Mouse (Mus musculus) stomach, embryonic 15.5 days (tissue): Measurements from ENCODE around the gene Arhgef25. TPM values are rescaled to one million over a fixed set of nuclear protein-coding genes. Genes with fewer than 3 reads are reported as not detected.

ENCODE experiments used
- ATAC-seq: fragments of 200-750 bp; cut with Nextera tagmentation; 2 replicates; pipeline ENCODE4 v1.8.0; 2017; ENCODE audit warnings: low read depth, moderate number of reproducible peaks, moderate TSS enrichment; ENCODE audit not compliant: insufficient read depth, low FRiP score
- H3K27ac ChIP-seq: fragments of 300-500 bp; sonication (generic); 2 replicates; pipeline ENCODE4 v1.5.1; 2015; ENCODE audit warnings: mild to moderate bottlenecking, inconsistent platforms
- H3K27me3 ChIP-seq: fragments of 300-500 bp; sonication (generic); replicated peaks from 2 replicates; pipeline ENCODE4 v1.6.1; 2015; ENCODE audit warnings: inconsistent platforms
- H3K36me3 ChIP-seq: fragments of 300-500 bp; sonication (generic); 2 replicates; pipeline ENCODE4 v1.6.1; 2015; ENCODE audit warnings: inconsistent platforms
- H3K4me1 ChIP-seq: fragments of 300-500 bp; sonication (generic); 2 replicates; pipeline ENCODE4 v1.6.1; 2015; ENCODE audit warnings: inconsistent platforms
- H3K4me2 ChIP-seq: fragments of 300-500 bp; sonication (generic); 2 replicates; pipeline ENCODE4 v1.6.1; 2015; ENCODE audit warnings: mild to moderate bottlenecking, inconsistent platforms
- H3K4me3 ChIP-seq: fragments of 300-500 bp; sonication (generic); replicated peaks from 2 replicates; pipeline ENCODE4 v1.5.1; 2015; ENCODE audit warnings: inconsistent platforms
- H3K9ac ChIP-seq: fragments of 300-500 bp; sonication (generic); 2 replicates; pipeline ENCODE4 v1.6.1; 2015; ENCODE audit warnings: inconsistent platforms
- H3K9me3 ChIP-seq: fragments of 300-500 bp; sonication (generic); 2 replicates; pipeline ENCODE4 v1.6.1; 2016; ENCODE audit warnings: inconsistent platforms
- WGBS: fragments of 180-500 bp; shearing (Covaris S2); methylation state at CpG from one replicate; pipeline ENCODE4 v1.1.7; 2015; 5-methylcytosine and 5-hydroxymethylcytosine counted together
- polyA plus RNA-seq: library from polyadenylated mRNA; unstranded; fragments of >200 nt; fragmentation: Nextera tagmentation; extraction: Ambion mirVana; gene quantifications from 2 replicates; pipeline ENCODE4 v1.2.1, GENCODE M21; 2015

Arhgef25 gene
- polyA plus RNA-seq, 1 experiment from 2014 or later, result 65.9 TPM

DNA sequence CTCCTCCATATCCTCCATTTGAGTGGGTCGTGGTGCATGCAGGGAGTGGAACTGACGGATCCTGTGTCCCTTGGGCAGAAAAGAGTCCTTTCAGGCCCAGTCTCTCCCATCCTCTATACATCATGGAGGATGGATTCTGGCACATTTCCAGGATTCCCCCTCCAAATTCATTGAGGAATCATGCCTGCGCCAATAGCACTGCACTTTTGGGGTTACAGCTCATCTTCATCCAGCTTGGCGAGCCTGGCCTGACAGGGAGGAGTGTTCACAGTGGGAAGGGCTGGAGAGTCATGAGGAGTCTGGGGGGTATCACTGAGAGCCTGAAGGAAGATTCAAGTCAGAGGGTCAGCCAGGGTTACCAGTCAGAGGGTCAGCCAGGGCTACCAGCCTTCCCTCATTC lies 7.3 kb downstream of the Arhgef25 start:
- Histone ChIP-seq H3K9ac (no peak overlapping the region), H3K27ac (no peak overlapping the region), H3K27me3 (peaks cover 48% of the 10 kb centered on the region), H3K9me3 (no peaks in the 10 kb centered on the region), H3K4me1 (peaks cover 29% of the 10 kb centered on the region), H3K36me3 (peaks cover 17% of the 10 kb centered on the region; the same call in 1 of the 2 replicates), H3K4me3 (no peak overlapping the region), H3K4me2 (no peak overlapping the region)
- no peak for ATAC-seq
- 88% methylated on average over 4 of the region's 4 CpGs for WGBS

DNA sequence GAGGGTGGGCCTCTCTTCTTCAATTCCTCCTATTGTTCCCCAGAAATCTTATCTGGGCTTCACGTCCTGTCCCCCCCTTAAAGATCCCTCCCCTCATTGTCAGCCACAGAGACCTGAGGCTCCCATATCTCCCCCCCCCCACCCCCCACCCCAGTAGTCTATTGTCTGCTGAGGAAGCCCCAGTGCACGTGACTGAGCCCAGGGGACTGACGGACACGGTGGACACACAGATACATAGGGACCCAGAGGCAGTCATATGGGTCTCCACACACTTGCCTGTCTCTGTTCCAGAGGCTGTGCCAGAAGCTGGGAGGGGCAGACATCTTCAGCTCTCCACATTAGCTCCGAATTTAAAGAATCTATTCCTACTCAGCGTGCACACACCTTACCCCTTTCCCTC lies 8.3 kb downstream of the Arhgef25 start:
- no peak for ATAC-seq
- Histone ChIP-seq H3K4me1 (peaks cover 35% of the 10 kb centered on the region), H3K27ac (no peak overlapping the region), H3K4me3 (no peak overlapping the region), H3K36me3 (peaks cover 10% of the 10 kb centered on the region; the same call in 1 of the 2 replicates), H3K4me2 (no peak overlapping the region), H3K9me3 (no peaks in the 10 kb centered on the region), H3K27me3 (peaks cover 53% of the 10 kb centered on the region), H3K9ac (no peak overlapping the region)
- WGBS, result 70% methylated on average over 6 of the region's 6 CpGs

DNA sequence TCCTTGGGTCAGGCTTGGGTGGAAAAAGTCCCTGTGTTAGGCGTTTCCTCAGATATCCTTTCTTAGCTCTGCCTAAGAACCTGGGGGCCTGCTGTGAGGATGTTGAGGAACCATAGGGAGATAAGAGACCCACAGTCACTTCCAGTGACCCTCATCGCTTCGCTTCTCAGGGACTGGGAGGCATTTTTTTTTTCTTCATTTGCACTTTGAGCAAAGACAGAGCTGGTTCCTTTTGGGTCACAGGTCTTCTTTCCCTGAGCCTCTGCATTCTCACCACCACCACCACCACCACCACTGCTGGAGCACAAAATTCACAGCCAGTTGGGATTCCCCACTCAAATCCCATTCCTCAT lies 9.2 kb downstream of the Arhgef25 start:
- H3K4me1 ChIP-seq, result peaks cover 35% of the 10 kb centered on the region
- H3K4me2 ChIP-seq, result peak overlapping the region; percentile 38; the same call in 1 of the 2 replicates
- no peak for ATAC-seq
- H3K9ac ChIP-seq, result no peak overlapping the region
- no peaks in the 10 kb centered on the region for H3K9me3 ChIP-seq
- WGBS, result 34% methylated on average over 3 of the region's 3 CpGs
- H3K27ac ChIP-seq, result no peak overlapping the region
- H3K27me3 ChIP-seq, result peaks cover 62% of the 10 kb centered on the region
- H3K36me3 ChIP-seq, result peaks cover 4% of the 10 kb centered on the region; the same call in 1 of the 2 replicates
- no peak overlapping the region; the same call in 1 of the 2 replicates for H3K4me3 ChIP-seq

DNA sequence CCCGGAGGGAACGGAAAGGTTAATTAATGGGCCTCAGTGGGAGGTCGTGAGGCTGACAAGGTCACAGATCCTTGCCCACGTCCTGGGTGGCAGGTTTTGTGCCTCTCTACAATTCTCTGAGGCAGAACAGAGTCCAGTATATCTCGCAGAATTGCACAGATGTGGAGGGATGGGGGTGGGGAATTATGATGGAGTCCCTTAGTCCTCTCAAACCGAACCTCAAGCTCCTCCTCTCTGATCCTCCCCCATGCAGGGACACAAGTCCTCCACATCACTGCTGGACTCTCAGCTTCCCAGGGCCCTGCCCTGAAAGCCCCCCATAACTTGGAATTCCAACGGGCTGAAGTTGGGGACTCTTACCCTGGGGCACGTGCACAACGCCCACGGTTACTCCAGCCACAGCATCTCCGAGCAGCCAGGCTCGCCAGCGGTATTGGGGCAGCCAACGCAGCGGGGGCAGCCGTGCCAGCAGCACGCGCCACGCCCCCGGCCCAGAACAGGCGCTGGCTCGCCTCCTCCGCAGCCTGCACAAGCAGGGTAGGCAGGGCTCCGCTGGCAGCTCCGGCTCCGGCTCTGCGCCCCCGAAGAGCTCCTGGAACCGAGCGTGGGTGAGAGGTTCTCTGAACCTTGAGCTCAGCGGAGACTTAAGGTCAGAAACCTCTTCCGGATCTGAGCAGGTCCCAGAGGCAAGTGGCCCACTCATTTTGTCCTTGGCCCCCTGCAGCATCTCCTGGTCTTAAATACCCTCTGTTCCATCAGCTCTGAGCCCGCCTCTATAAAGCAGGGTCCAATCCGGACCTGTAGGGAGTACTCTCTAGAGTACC lies 9.8 kb downstream of the Arhgef25 start, which contains the start of gene Slc26a10:
Gene Slc26a10, minus strand, starts transcription at position 775 of the 824 bp plus-strand sequence.
- Histone ChIP-seq H3K4me1 (peaks cover 35% of the 10 kb centered on the region), H3K4me2 (peak within 1 kb of the TSS; percentile 38), H3K9ac (no peak within 1 kb of the TSS), H3K27ac (no peak within 1 kb of the TSS), H3K4me3 (peak within 1 kb of the TSS; percentile 11; the same call in 1 of the 2 replicates), H3K9me3 (no peaks in the 10 kb centered on the region), H3K36me3 (peaks cover 3% of the 10 kb centered on the region; the same call in 1 of the 2 replicates), H3K27me3 (peaks cover 63% of the 10 kb centered on the region)
- no peak for ATAC-seq
- WGBS, result 3% methylated on average over 34 of the region's 34 CpGs

DNA sequence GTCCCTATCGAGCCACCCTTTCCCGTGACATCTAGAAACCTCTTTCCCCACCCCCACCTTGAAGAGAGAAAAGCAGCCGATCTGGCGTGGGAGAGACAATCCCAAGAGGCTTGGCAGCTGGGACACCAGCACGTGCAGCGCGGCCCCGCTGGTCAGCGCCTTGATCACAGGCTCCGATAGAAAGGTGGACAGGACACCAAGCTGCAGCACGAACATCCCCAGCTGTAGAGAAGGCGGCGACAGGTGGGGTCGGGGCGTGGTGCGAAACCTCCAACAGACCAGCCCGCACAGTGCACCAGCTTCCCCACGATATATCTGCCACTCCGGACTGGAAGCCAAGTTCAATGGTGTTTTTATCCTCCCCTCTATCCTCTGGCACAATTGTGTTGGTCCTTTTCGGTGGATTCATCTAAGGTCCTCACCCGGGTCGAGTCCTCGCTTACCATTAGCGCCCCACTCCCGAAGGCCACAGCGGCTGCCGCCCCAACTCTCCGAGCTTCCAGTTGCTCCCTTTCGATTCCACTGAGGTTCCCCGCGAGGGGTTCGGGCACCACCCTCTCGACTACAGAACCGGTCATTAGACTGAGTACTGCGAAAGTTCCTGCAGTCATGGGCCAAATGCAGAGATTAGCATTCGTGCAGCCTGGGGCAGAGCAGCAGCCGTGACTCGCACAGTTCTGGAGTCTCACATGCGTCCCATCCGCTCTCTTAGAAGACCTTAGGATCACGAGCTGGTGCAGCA lies 11.4 kb downstream of the Arhgef25 start:
- H3K9ac ChIP-seq, result no peak overlapping the region
- WGBS, result 7% methylated on average over 41 of the region's 41 CpGs
- H3K9me3 ChIP-seq, result no peaks in the 10 kb centered on the region
- H3K4me1 ChIP-seq, result peaks cover 29% of the 10 kb centered on the region
- H3K27ac ChIP-seq, result no peak overlapping the region
- H3K27me3 ChIP-seq, result peaks cover 63% of the 10 kb centered on the region
- peak overlapping the region; percentile 57 for H3K4me2 ChIP-seq
- peak overlapping the region; percentile 32 for H3K4me3 ChIP-seq
- no peak for ATAC-seq
- H3K36me3 ChIP-seq, result peaks cover 3% of the 10 kb centered on the region; the same call in 1 of the 2 replicates

DNA sequence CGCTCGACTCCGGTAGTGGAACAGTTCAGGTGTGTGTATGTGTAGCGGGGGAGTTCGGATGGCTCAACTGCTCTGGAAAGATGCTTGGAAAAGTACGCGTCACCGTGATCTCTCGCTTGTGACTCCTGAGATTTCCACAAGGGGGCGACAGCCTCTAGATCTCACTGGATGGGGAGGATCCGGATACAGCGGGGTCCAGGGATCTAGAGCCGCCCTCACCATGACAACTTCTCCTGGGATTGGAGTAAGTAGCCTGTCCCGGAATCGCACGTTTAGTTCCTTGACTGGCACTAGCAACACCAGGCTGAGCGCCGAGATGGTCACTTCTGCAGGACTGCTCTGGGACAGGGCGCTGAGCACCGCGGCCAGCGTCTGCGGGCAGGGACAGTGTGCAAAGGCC lies 12.2 kb downstream of the Arhgef25 start:
- Histone ChIP-seq H3K9ac (no peak overlapping the region), H3K4me2 (peak overlapping the region; percentile 57), H3K4me1 (peaks cover 26% of the 10 kb centered on the region), H3K4me3 (peak overlapping the region; percentile 32), H3K27ac (no peak overlapping the region), H3K27me3 (peaks cover 57% of the 10 kb centered on the region), H3K9me3 (no peaks in the 10 kb centered on the region), H3K36me3 (no peaks in the 10 kb centered on the region)
- 1% methylated on average over 23 of the region's 23 CpGs for WGBS
- ATAC-seq, result peak; percentile 45; the same call in 1 of the 2 replicates

DNA sequence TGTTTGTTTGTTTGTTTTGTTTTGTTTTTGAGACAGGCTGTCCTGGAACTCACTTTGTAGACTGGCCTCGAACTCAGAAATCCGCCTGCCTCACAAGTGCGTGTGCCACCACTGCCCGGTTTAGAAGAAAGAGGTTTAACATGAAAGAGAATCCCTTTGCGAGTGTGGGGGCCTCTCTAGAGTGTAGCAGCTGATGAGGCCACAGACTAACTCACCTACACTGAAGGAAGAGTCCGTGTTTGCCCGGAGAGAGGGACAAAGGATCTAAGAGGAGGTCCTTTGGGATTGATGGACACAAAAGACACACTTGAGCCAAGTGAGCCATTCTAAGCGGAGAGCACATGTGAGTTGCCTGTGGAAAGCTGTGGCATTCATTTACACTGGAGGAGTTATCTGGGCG lies 12.6 kb downstream of the Arhgef25 start:
- WGBS, result 32% methylated on average over 9 of the region's 9 CpGs
- no peak for ATAC-seq
- Histone ChIP-seq H3K4me2 (peak overlapping the region; percentile 57; the same call in 1 of the 2 replicates), H3K27me3 (peaks cover 56% of the 10 kb centered on the region), H3K9ac (no peak overlapping the region), H3K4me3 (no peak overlapping the region), H3K27ac (no peak overlapping the region), H3K4me1 (peaks cover 26% of the 10 kb centered on the region), H3K9me3 (no peaks in the 10 kb centered on the region), H3K36me3 (no peaks in the 10 kb centered on the region)

DNA sequence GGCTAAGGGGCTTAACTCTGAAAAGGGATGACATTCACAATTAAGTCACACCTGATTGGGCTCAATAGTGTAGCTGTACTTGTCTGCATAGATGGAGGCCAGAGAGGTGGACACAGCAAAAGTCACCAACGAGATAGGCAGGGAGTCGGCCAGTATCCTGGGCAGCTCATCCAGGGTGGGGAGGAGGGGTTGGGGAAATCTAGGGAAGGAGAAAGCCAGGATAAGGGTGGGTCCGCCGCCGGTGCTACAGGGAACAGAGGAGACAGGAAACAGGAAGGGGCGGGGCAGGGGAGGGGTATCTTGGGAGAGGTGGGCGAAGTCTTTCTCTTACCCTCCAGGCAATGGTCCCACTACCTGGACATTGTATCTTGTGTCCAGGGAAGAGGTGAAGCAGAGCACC lies 13.1 kb downstream of the Arhgef25 start:
- H3K27me3 ChIP-seq, result peaks cover 55% of the 10 kb centered on the region
- H3K27ac ChIP-seq, result no peak overlapping the region
- H3K4me3 ChIP-seq, result no peak overlapping the region
- no peak for ATAC-seq
- 0 out of 2 replicates have a peak overlapping the region, but pooled peaks have one; percentile 8 for H3K4me2 ChIP-seq
- no peaks in the 10 kb centered on the region for H3K9me3 ChIP-seq
- no peaks in the 10 kb centered on the region for H3K36me3 ChIP-seq
- H3K4me1 ChIP-seq, result peaks cover 26% of the 10 kb centered on the region
- no peak overlapping the region for H3K9ac ChIP-seq
- 11% methylated on average over 7 of the region's 7 CpGs for WGBS

DNA sequence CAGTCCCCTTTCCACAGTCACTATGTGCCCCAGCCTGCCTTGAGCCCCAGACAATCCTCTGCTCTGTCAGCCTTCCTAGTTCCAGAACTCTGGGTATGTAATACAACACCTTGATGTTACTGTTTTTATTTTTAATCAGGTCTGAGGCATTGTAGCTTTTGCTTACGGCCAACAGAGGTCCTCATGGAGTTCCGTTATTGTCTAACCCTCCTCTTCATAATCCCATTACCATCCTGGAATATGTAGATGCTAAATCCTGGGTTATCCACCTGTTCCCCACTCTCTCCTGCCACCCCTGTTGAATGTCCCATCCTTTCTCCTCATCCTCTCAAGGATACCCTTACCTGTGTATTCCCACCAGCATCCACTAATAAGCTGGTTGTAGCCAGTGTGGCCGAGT lies 13.7 kb downstream of the Arhgef25 start:
- Histone ChIP-seq H3K9ac (no peak overlapping the region), H3K9me3 (no peaks in the 10 kb centered on the region), H3K27me3 (peaks cover 57% of the 10 kb centered on the region), H3K4me1 (peaks cover 26% of the 10 kb centered on the region), H3K27ac (no peak overlapping the region), H3K36me3 (no peaks in the 10 kb centered on the region), H3K4me2 (no peak overlapping the region), H3K4me3 (no peak overlapping the region)
- ATAC-seq, result no peak
- 48% methylated on average over 3 of the region's 3 CpGs for WGBS

DNA sequence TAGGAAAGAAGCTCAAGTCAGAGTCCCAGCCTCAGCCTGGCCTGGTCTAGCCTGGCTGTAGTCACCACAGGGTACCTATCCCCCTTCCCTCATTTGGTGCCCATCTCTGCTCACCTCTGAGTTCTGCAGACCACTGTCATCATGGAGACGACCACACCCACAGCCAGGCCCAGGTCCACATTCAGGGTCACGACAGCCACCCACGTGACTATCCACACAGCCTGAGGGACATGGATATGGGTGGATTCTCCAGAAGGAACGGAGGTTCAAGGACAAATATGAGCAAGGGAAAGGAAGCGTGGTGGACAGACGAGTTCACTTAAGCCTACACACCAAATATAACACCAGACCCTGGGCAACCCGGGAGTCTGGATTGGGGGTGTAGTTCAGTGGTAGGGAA lies 15.7 kb downstream of the Arhgef25 start:
- H3K4me1 ChIP-seq, result peaks cover 30% of the 10 kb centered on the region
- no peak overlapping the region for H3K27ac ChIP-seq
- H3K9me3 ChIP-seq, result no peaks in the 10 kb centered on the region
- ATAC-seq, result no peak
- peaks cover 50% of the 10 kb centered on the region for H3K27me3 ChIP-seq
- H3K4me2 ChIP-seq, result no peak overlapping the region
- WGBS, result 86% methylated on average over 7 of the region's 7 CpGs
- H3K9ac ChIP-seq, result no peak overlapping the region
- H3K4me3 ChIP-seq, result no peak overlapping the region
- H3K36me3 ChIP-seq, result no peaks in the 10 kb centered on the region

DNA sequence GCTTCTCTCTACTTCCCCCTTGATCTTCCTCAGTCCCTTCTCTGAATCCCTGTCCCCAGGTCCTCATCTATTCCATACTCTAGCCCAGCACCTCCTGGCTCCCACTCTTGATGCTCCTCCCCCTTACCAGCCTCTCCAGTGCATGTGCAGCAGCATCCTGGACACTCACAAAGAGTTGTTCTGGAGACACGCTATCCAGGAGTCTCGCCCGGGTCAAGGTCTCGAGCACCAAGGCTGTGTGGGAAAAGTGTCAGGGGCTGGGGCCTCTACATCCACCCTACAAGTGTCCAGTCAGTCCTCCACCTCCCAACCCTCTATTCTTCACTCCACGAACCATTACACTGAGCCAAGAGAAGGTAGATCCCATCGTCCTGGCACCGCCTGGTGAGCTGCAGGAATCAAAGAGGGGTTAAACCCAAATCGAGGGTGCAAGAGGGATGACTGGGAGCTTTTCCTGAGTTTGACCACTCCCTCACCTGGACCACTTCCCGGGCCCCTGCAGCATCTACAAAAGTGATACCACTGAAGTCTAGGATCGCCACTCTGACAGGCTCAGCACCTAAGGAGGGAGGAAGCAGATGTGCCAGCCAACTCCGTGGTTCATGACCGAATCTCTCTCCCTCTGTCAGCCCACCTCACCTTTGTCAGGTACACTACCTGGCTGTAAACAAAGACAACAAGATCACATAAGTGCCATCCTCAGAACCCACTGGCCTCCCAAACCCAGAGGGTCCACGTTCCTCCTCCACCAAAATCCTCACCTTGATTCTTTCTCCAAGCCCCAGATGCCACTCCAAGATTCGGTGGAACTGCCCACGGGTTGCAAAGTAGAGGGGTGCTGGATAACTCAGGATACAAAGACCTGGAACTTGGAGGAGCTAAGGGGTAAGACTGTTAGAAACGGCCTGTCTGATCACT lies 16.5 kb downstream of the Arhgef25 start:
- no peak overlapping the region for H3K9ac ChIP-seq
- 83% methylated on average over 16 of the region's 16 CpGs for WGBS
- H3K4me3 ChIP-seq, result no peak overlapping the region
- H3K4me1 ChIP-seq, result peaks cover 26% of the 10 kb centered on the region
- H3K27ac ChIP-seq, result no peak overlapping the region
- peaks cover 45% of the 10 kb centered on the region for H3K27me3 ChIP-seq
- no peaks in the 10 kb centered on the region for H3K9me3 ChIP-seq
- no peak for ATAC-seq
- H3K36me3 ChIP-seq, result no peaks in the 10 kb centered on the region
- no peak overlapping the region for H3K4me2 ChIP-seq
